Mouse (Mus musculus): ENCODE measurements around the gene Clec4n.

- TF ChIP-seq POLR2A (IDR thresholded peaks at IDR 0.05; ENCODE audit: insufficient read depth, low read depth, low read length) (no peak), CTCF (IDR thresholded peaks at IDR 0.05; ENCODE audit: insufficient read depth, low read depth, low read length) (no peak)
Measured at GRCm38 (mm10) chr6:123265809-123266208, 36.2 kb downstream of the Clec4n start.

All from olfactory bulb, adult 2 months (tissue).